Mouse (Mus musculus): ENCODE measurements at regions not wholly inside any gene's neighbourhood (a gene's known extent, or its start where the extent isn't known, plus 50 kb on each side); places are given as distances from the start of the nearest gene placed in this dataset.

- TF ChIP-seq GATA1 (IDR thresholded peaks at IDR 0.05; ENCODE audit: borderline replicate concordance, low read length) = no peak
- TF ChIP-seq FLI1 (IDR thresholded peaks at IDR 0.05; ENCODE audit: low read length) = no peak
Measured at GRCm38 (mm10) chr11:63482593-63482992, 353.8 kb downstream of the Pmp22 start.
